Mouse (Mus musculus): ENCODE measurements around the gene Gpr137.

DNA sequence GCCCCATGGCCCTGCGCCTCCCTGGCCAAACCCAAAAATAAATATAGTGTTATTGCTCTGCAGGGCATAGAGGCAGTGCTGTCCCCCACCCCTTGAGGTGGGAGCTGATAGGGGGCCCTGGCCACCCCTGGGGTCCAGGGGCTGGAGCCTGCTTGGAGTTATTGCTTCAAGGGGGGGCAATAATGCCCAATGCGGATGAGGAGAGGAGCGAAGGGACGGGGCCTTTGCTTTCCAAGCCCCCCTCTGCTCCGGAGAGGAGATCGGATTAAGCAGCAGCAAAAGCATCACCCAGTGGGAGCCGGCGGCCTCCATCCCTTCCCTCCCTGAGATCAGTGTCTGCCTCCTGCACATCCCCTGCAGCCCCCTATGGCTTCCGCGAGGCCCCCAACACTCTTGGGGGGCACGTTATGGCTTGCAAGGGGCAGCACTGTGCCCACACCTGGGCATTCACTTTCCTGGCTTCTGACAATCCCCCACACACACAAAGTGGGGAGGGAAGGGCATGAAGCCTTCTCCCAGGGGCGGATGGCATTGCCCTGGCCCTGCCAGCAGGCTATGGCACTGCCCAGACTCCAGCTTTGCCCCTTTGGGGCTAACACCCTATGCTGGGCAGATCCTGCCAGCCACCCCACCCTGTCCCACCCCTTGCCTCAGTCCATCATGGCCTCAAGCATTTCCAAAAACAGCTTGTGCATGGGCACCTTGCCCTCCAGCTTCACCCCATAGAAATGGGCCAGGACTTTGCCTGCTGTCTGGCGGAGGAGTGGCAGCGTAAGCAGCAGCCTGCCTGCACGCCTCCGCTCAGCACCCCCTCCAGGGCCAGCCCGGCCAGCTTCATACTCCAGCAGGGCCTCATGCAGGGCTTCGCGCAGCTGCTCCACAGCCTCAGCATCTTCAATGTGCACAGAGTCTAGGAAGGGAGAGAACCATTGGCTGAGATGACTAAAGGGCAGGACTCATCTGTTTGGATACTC lies 30.9 kb downstream of the Gpr137 start:
- TF ChIP-seq EP300 (optimal IDR thresholded peaks at IDR 0.05), result no peak
- TF ChIP-seq CTCF (IDR thresholded peaks at IDR 0.05; ENCODE audit: low read depth), result no peak

Measured in stomach, postnatal 0 days (tissue).